Mouse (Mus musculus) ES-E14 (cell line): ENCODE measurements around the gene Cblc. TPM values are rescaled to one million over a fixed set of nuclear protein-coding genes. Genes with fewer than 3 reads are reported as not detected.

Source experiments
- DNase-seq: peaks from one replicate; pipeline ENCODE4 v3.0.0-alpha.2; 2013; ENCODE audit warnings: low read depth, low spot score
- H3K27ac ChIP-seq: 2 replicates; pipeline ENCODE4 v1.5.1; 2012; ENCODE audit warnings: low read depth, mild to moderate bottlenecking, low read length, moderate library complexity, mixed read lengths; ENCODE audit not compliant: poor library complexity, insufficient read depth, severe bottlenecking
- H3K36me3 ChIP-seq: 2 replicates; pipeline ENCODE4 v1.6.1; 2012; ENCODE audit warnings: mild to moderate bottlenecking, low read length, moderate library complexity, mixed read lengths; ENCODE audit not compliant: control insufficient read depth, poor library complexity, insufficient read depth, severe bottlenecking
- H3K4me1 ChIP-seq, 2 experiments: fragments of 150-350 bp in 1 of 2; sonication (generic) in 1 of 2; 2 replicates each; pipeline ENCODE4 v1.6.1; 2012; ENCODE audit warnings: low read length in 2 of 2, mild to moderate bottlenecking in 1 of 2, mixed read lengths in 1 of 2; ENCODE audit not compliant: control insufficient read depth in 2 of 2, insufficient read depth in 2 of 2, poor library complexity in 1 of 2
- H3K4me3 ChIP-seq, 2 experiments: fragments of 150-350 bp in 1 of 2; sonication (generic) in 1 of 2; 2 replicates each; pipeline ENCODE4 v1.5.1; 2012; ENCODE audit warnings: low read length in 2 of 2, low read depth in 1 of 2, mild to moderate bottlenecking in 1 of 2, mixed read lengths in 1 of 2; ENCODE audit not compliant: insufficient read depth in 1 of 2, poor library complexity in 1 of 2, severe bottlenecking in 1 of 2
- H3K9ac ChIP-seq: 2 replicates; pipeline ENCODE4 v1.6.1; 2012; ENCODE audit warnings: low read depth, mild to moderate bottlenecking, low read length, mixed read lengths; ENCODE audit not compliant: poor library complexity, insufficient read depth, severe bottlenecking
- H3K9me3 ChIP-seq: fragments of 150-350 bp; sonication (generic); 2 replicates; pipeline ENCODE4 v1.6.1; 2012; ENCODE audit warnings: low read depth, mild to moderate bottlenecking, low read length; ENCODE audit not compliant: control insufficient read depth, insufficient read depth
- CHD2 ChIP-seq: IDR thresholded peaks from 2 replicates; pipeline ENCODE4 v1.6.1; 2014; ENCODE audit warnings: mild to moderate bottlenecking, low read depth, low read length, inconsistent platforms
- HCFC1 ChIP-seq: IDR thresholded peaks from 2 replicates; pipeline ENCODE4 v1.6.1; 2012; ENCODE audit warnings: low read length, inconsistent platforms, borderline replicate concordance; ENCODE audit not compliant: insufficient read depth
- MAFK ChIP-seq: IDR thresholded peaks from 2 replicates; pipeline ENCODE4 v1.6.1; 2014; ENCODE audit warnings: mild to moderate bottlenecking, low read depth, low read length, inconsistent platforms; ENCODE audit not compliant: insufficient read depth
- ZC3H11A ChIP-seq: IDR thresholded peaks from 2 replicates; pipeline ENCODE4 v1.6.1; 2012; ENCODE audit warnings: low read depth, mild to moderate bottlenecking, inconsistent platforms, low read length, borderline replicate concordance
- ZNF384 ChIP-seq: IDR thresholded peaks from 2 replicates; pipeline ENCODE4 v1.6.1; 2012; ENCODE audit warnings: low read depth, low read length, inconsistent platforms
- in situ Hi-C, 2 experiments: fragments of 600-800 bp; cut with MboI; formaldehyde crosslinking; loops; one replicate each; pipeline ENCODE4 v1.15.1; 2025; ENCODE audit warnings: low sequenced_read_pairs in 2 of 2, inconsistent platforms in 1 of 2; ENCODE audit not compliant: unreplicated experiment in 2 of 2
- total RNA-seq: library from RNA; depleted of rRNA; stranded (reverse); fragments of 300-350 nt; gene quantifications from 2 replicates; pipeline ENCODE4 v1.2.3, GENCODE M21; 2012

The Cblc gene
- total RNA-seq, 1 experiment = 3.5 TPM

- TF ChIP-seq ZC3H11A (no peak), HCFC1 (no peak), MAFK (no peak), CHD2 (peak; percentile 82), ZNF384 (no peak)
Measured at GRCm38 (mm10) chr7:19770984-19771391, 25.6 kb downstream of the Cblc start, which contains the start of gene Bcam. TSS of gene Bcam (minus strand) at chr7:19771016.

GRCm38 (mm10) chr7:19770375-19770754 lies 26.2 kb downstream of the Cblc start:
- H3K27ac ChIP-seq = peak overlapping the region; percentile 77
- TF ChIP-seq ZC3H11A = no peak
- no peak for TF ChIP-seq ZNF384
- TF ChIP-seq HCFC1 = no peak
- no peak for TF ChIP-seq MAFK
- TF ChIP-seq CHD2 = no peak
- H3K4me1 ChIP-seq = peaks cover 2 to 17% of the 10 kb centered on the region in 2 experiments; a peak in 2 of 4 replicates
- DNase-seq = no peak
- peak overlapping the region; percentile 69 for H3K9ac ChIP-seq
- peak overlapping the region; percentile 72 to 86 for H3K4me3 ChIP-seq
- in situ Hi-C loops = no loop called here
- H3K36me3 ChIP-seq = peaks cover 6% of the 10 kb centered on the region; the same call in 1 of the 2 replicates
- no peaks in the 10 kb centered on the region for H3K9me3 ChIP-seq

More at GRCm38 (mm10) chr7:19770984-19771391, 25.6 kb downstream of the Cblc start, which contains the start of gene Bcam:
- Histone ChIP-seq H3K9me3 (no peaks in the 10 kb centered on the region; the same call in 1 of the 2 replicates), H3K36me3 (peaks cover 4% of the 10 kb centered on the region; the same call in 1 of the 2 replicates), H3K4me3 (peak within 1 kb of the TSS; percentile 72 to 86), H3K4me1 (peaks cover 2 to 11% of the 10 kb centered on the region in 2 experiments; a peak in 2 of 4 replicates), H3K27ac (peak within 1 kb of the TSS; percentile 77), H3K9ac (peak within 1 kb of the TSS; percentile 69)
- in situ Hi-C loops = no loop called here
- peak; percentile 85 for DNase-seq

- Histone ChIP-seq H3K27ac (peak overlapping the region; percentile 20), H3K9ac (peak overlapping the region; percentile 69), H3K9me3 (no peaks in the 10 kb centered on the region), H3K36me3 (peaks cover 11% of the 10 kb centered on the region; the same call in 1 of the 2 replicates), H3K4me1 (peaks cover 2 to 21% of the 10 kb centered on the region in 2 experiments; a peak in 2 of 4 replicates), H3K4me3 (peak overlapping the region; percentile 72 to 86)
- no peak for DNase-seq
- no peak for TF ChIP-seq ZC3H11A
- no peak for TF ChIP-seq MAFK
- no peak for TF ChIP-seq ZNF384
- TF ChIP-seq HCFC1 = no peak
- TF ChIP-seq CHD2 = no peak
- in situ Hi-C loops = no loop called here
Measured at GRCm38 (mm10) chr7:19769434-19770374, 26.9 kb downstream of the Cblc start.

GRCm38 (mm10) chr7:19769001-19769400 lies 27.6 kb downstream of the Cblc start:
- Histone ChIP-seq H3K4me1 (peaks cover 2 to 25% of the 10 kb centered on the region in 2 experiments; a peak in 2 of 4 replicates), H3K4me3 (peak overlapping the region; percentile 72 to 86; a peak in 3 of 4 replicates), H3K27ac (no peak overlapping the region), H3K36me3 (peaks cover 17% of the 10 kb centered on the region; the same call in 1 of the 2 replicates), H3K9ac (peak overlapping the region; percentile 52; the same call in 1 of the 2 replicates), H3K9me3 (no peaks in the 10 kb centered on the region)
- in situ Hi-C loops = no loop called here
- TF ChIP-seq ZC3H11A (no peak), ZNF384 (no peak), CHD2 (no peak), HCFC1 (no peak), MAFK (no peak)
- no peak for DNase-seq
